Mouse (Mus musculus): ENCODE results near the gene Car11.

DNA sequence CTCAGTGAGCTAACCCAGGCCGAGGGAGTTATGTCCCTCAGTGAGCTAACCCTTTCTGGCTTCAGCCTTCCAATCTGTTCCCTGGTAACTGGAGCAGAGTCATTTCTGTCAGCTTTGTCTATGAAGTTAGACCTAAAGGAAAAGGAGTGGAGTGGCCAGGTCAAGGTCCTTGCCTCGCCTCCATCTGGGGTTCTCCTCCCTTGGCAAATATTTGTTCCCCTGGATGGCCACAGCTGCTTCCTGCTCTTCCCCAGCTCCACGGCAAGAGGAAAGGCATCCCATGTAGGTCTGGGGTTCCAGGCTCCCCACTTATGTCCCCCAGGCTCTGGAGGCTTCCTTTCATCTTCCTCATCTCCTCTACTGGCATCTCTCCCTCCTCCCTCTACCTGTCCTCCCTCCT lies 28.0 kb downstream of the Car11 start:
- TF ChIP-seq REST (IDR thresholded peaks at IDR 0.05; ENCODE audit: insufficient read depth, insufficient read length) (no peak), MYOD1 (IDR thresholded peaks at IDR 0.05; ENCODE audit: control insufficient read depth in 1 of 3, insufficient read length in 2 of 3, low read depth in 2 of 3) (no peak), POLR2A (IDR thresholded peaks at IDR 0.05; ENCODE audit: insufficient read length, low read depth) (no peak), TCF3 (IDR thresholded peaks at IDR 0.05; ENCODE audit: insufficient read length, low read depth) (no peak), TCF12 (IDR thresholded peaks at IDR 0.05; ENCODE audit: insufficient read depth, poor library complexity, severe bottlenecking) (no peak), USF1 (IDR thresholded peaks at IDR 0.05; ENCODE audit: low read depth) (no peak), CEBPB (IDR thresholded peaks at IDR 0.05; ENCODE audit: insufficient read depth, poor library complexity, severe bottlenecking) (no peak), MAX (IDR thresholded peaks at IDR 0.05; ENCODE audit: low read depth) (no peak), MYOG (IDR thresholded peaks at IDR 0.05; ENCODE audit: control insufficient read depth in 1 of 3, insufficient read depth in 1 of 3, insufficient read length in 2 of 3, low read depth in 2 of 3) (no peak)
